Mouse (Mus musculus) lung, embryonic 14.5 days (tissue): ENCODE data around the gene Ccdc40. TPM values are rescaled to one million over a fixed set of nuclear protein-coding genes. Genes with fewer than 3 reads are reported as not detected.

Experiments used
- ATAC-seq: fragments of 200-750 bp; cut with Nextera tagmentation; 2 replicates; pipeline ENCODE4 v1.8.0; 2017; ENCODE audit warnings: mild to moderate bottlenecking, moderate TSS enrichment, moderate library complexity; ENCODE audit not compliant: insufficient read depth
- DNase-seq: peaks from one replicate; pipeline ENCODE4 v3.0.0-alpha.2; 2015
- H3K27ac ChIP-seq: fragments of 300-500 bp; sonication (generic); 2 replicates; pipeline ENCODE4 v1.5.1; 2014; ENCODE audit warnings: low read depth, mild to moderate bottlenecking, moderate library complexity
- H3K27me3 ChIP-seq: fragments of 300-500 bp; sonication (generic); 2 replicates; pipeline ENCODE4 v1.6.1; 2014; ENCODE audit warnings: low read length, control low read depth; ENCODE audit not compliant: insufficient read depth
- H3K36me3 ChIP-seq: fragments of 300-500 bp; sonication (generic); 2 replicates; pipeline ENCODE4 v1.6.1; 2014; ENCODE audit warnings: control low read depth; ENCODE audit not compliant: insufficient read depth
- H3K4me1 ChIP-seq: fragments of 300-500 bp; sonication (generic); 2 replicates; pipeline ENCODE4 v1.6.1; 2014; ENCODE audit warnings: antibody characterized with exemption, control low read depth; ENCODE audit not compliant: insufficient read depth
- H3K4me2 ChIP-seq: fragments of 300-500 bp; sonication (generic); 2 replicates; pipeline ENCODE4 v1.6.1; 2014; ENCODE audit warnings: mild to moderate bottlenecking
- H3K4me3 ChIP-seq: fragments of 300-500 bp; sonication (generic); 2 replicates; pipeline ENCODE4 v1.5.1; 2014; ENCODE audit warnings: low read depth, low read length
- H3K9ac ChIP-seq: fragments of 300-500 bp; sonication (generic); 2 replicates; pipeline ENCODE4 v1.6.1; 2014
- H3K9me3 ChIP-seq: fragments of 300-500 bp; sonication (generic); 2 replicates; pipeline ENCODE4 v1.6.1; 2016; ENCODE audit warnings: low read depth, low read length, control low read depth
- CTCF ChIP-seq: IDR thresholded peaks from 2 replicates; pipeline ENCODE4 v1.5.1; 2016; ENCODE audit warnings: antibody characterized with exemption, low read depth
- WGBS: fragments of 180-500 bp; shearing (Covaris S2); extraction: QIAGEN DNeasy Blood & Tissue Kit; methylation state at CpG from one replicate; pipeline ENCODE4 v1.1.7; 2014; 5-methylcytosine and 5-hydroxymethylcytosine counted together
- polyA plus RNA-seq: library from polyadenylated mRNA; unstranded; fragments of >200 nt; fragmentation: Nextera tagmentation; extraction: Ambion mirVana; gene quantifications from 2 replicates; pipeline ENCODE4 v1.2.1, GENCODE M21; 2014

Ccdc40 gene
- polyA plus RNA-seq, 1 experiment from 2014 or later, result 1.7 TPM

GRCm38 (mm10) chr11:119297996-119298395 is 69.6 kb downstream of the Ccdc40 start:
- Histone ChIP-seq H3K4me1 (peaks cover 4% of the 10 kb centered on the region; the same call in 1 of the 2 replicates), H3K4me2 (peak overlapping the region; percentile 82), H3K27me3 (no peaks in the 10 kb centered on the region), H3K36me3 (peaks cover 56% of the 10 kb centered on the region), H3K9me3 (no peaks in the 10 kb centered on the region), H3K4me3 (peak overlapping the region; percentile 96; the same call in 1 of the 2 replicates), H3K9ac (no peak overlapping the region), H3K27ac (no peak overlapping the region)
- WGBS, result 81% methylated on average over 6 of the region's 6 CpGs
- DNase-seq, result no peak
- TF ChIP-seq CTCF, result no peak
- no peak for ATAC-seq

- Histone ChIP-seq H3K36me3 (peaks cover 47% of the 10 kb centered on the region), H3K4me3 (peak overlapping the region; percentile 96), H3K27me3 (no peaks in the 10 kb centered on the region), H3K27ac (peak overlapping the region; percentile 90; the same call in 1 of the 2 replicates), H3K9me3 (no peaks in the 10 kb centered on the region), H3K4me2 (peak overlapping the region; percentile 82), H3K4me1 (peaks cover 4% of the 10 kb centered on the region; the same call in 1 of the 2 replicates), H3K9ac (peak overlapping the region; percentile 98)
- DNase-seq (no peak), ATAC-seq (no peak)
- WGBS, result 6% methylated on average over 7 of the region's 7 CpGs
- no peak for TF ChIP-seq CTCF
These were observed 70.5 kb downstream of the Ccdc40 start for GRCm38 (mm10) chr11:119298917-119299316.

GRCm38 (mm10) chr11:119299391-119300245 is 71.2 kb downstream of the Ccdc40 start, which contains the start of gene Eif4a3:
Eif4a3 (minus strand) TSS chr11:119300089.
- DNase-seq (peak; percentile 100), ATAC-seq (peak; percentile 95)
- Histone ChIP-seq H3K4me3 (peak within 1 kb of the TSS; percentile 96), H3K4me1 (peaks cover 4% of the 10 kb centered on the region; the same call in 1 of the 2 replicates), H3K27me3 (no peaks in the 10 kb centered on the region), H3K9ac (peak within 1 kb of the TSS; percentile 98), H3K36me3 (peaks cover 40% of the 10 kb centered on the region), H3K9me3 (no peaks in the 10 kb centered on the region), H3K4me2 (peak within 1 kb of the TSS; percentile 94), H3K27ac (peak within 1 kb of the TSS; percentile 90)
- no peak for TF ChIP-seq CTCF
- WGBS, result under 1% methylated on average over 89 of the region's 89 CpGs

- WGBS, result 2% methylated on average over 31 of the region's 31 CpGs
- ATAC-seq (peak; percentile 74), DNase-seq (no peak)
- Histone ChIP-seq H3K4me3 (peak overlapping the region; percentile 96), H3K27me3 (no peaks in the 10 kb centered on the region), H3K9me3 (no peaks in the 10 kb centered on the region), H3K36me3 (peaks cover 32% of the 10 kb centered on the region), H3K4me1 (peaks cover 4% of the 10 kb centered on the region; the same call in 1 of the 2 replicates), H3K27ac (peak overlapping the region; percentile 90), H3K4me2 (peak overlapping the region; percentile 94), H3K9ac (peak overlapping the region; percentile 98)
- TF ChIP-seq CTCF, result no peak
These were observed 72.0 kb downstream of the Ccdc40 start for GRCm38 (mm10) chr11:119300246-119300935.

- DNase-seq (peak; percentile 7), ATAC-seq (no peak)
- peaks cover 26% of the 10 kb centered on the region for H3K36me3 ChIP-seq
- H3K4me2 ChIP-seq, result peak overlapping the region; percentile 94
- peak overlapping the region; percentile 96; the same call in 1 of the 2 replicates for H3K4me3 ChIP-seq
- H3K9ac ChIP-seq, result peak overlapping the region; percentile 98; the same call in 1 of the 2 replicates
- 20% methylated on average over 2 of the region's 2 CpGs for WGBS
- no peak for TF ChIP-seq CTCF
- H3K27me3 ChIP-seq, result no peaks in the 10 kb centered on the region
- H3K4me1 ChIP-seq, result peaks cover 4% of the 10 kb centered on the region; the same call in 1 of the 2 replicates
- H3K9me3 ChIP-seq, result no peaks in the 10 kb centered on the region
- H3K27ac ChIP-seq, result no peak overlapping the region
These were observed 72.6 kb downstream of the Ccdc40 start for GRCm38 (mm10) chr11:119300986-119301385.

GRCm38 (mm10) chr11:119304904-119305712 is 76.7 kb downstream of the Ccdc40 start:
- ATAC-seq (no peak), DNase-seq (peak; percentile 78)
- WGBS, result 43% methylated on average over 16 of the region's 16 CpGs

More at GRCm38 (mm10) chr11:119304904-119305712, 76.7 kb downstream of the Ccdc40 start:
- Histone ChIP-seq H3K4me1 (no peaks in the 10 kb centered on the region), H3K4me3 (no peak overlapping the region), H3K9me3 (no peaks in the 10 kb centered on the region), H3K4me2 (no peak overlapping the region), H3K9ac (no peak overlapping the region), H3K27me3 (no peaks in the 10 kb centered on the region), H3K36me3 (no peaks in the 10 kb centered on the region), H3K27ac (no peak overlapping the region)
- peak; percentile 84 for TF ChIP-seq CTCF
